Mouse (Mus musculus) forebrain, embryonic 16.5 days (tissue): ENCODE results near the gene Dusp5. TPM values are rescaled to one million over a fixed set of nuclear protein-coding genes. Genes with fewer than 3 reads are reported as not detected.

Source experiments
- ATAC-seq: fragments of 200-750 bp; cut with Nextera tagmentation; 2 replicates; pipeline ENCODE4 v1.8.0; 2017; ENCODE audit warnings: mild to moderate bottlenecking, moderate library complexity
- H3K27ac ChIP-seq: fragments of 300-500 bp; sonication (generic); 2 replicates; pipeline ENCODE4 v1.5.1; 2014; ENCODE audit warnings: low read length, control low read depth
- H3K27me3 ChIP-seq: fragments of 300-500 bp; sonication (generic); replicated peaks from 2 replicates; pipeline ENCODE4 v1.6.1; 2014; ENCODE audit warnings: low read length; ENCODE audit not compliant: control insufficient read depth, insufficient read depth
- H3K36me3 ChIP-seq: fragments of 300-500 bp; sonication (generic); 2 replicates; pipeline ENCODE4 v1.6.1; 2014; ENCODE audit not compliant: control insufficient read depth, insufficient read depth
- H3K4me1 ChIP-seq: fragments of 300-500 bp; sonication (generic); replicated peaks from 2 replicates; pipeline ENCODE4 v1.6.1; 2014; ENCODE audit warnings: low read length; ENCODE audit not compliant: control insufficient read depth, insufficient read depth
- H3K4me2 ChIP-seq: fragments of 300-500 bp; sonication (generic); 2 replicates; pipeline ENCODE4 v1.6.1; 2014; ENCODE audit warnings: mild to moderate bottlenecking, low read length, control low read depth
- H3K4me3 ChIP-seq: fragments of 300-500 bp; sonication (generic); replicated peaks from 2 replicates; pipeline ENCODE4 v1.5.1; 2014; ENCODE audit warnings: mild to moderate bottlenecking, low read length, control low read depth
- H3K9ac ChIP-seq: fragments of 300-500 bp; sonication (generic); replicated peaks from 2 replicates; pipeline ENCODE4 v1.6.1; 2014; ENCODE audit warnings: low read depth, low read length, control low read depth
- H3K9me3 ChIP-seq: fragments of 300-500 bp; sonication (generic); 2 replicates; pipeline ENCODE4 v1.6.1; 2016; ENCODE audit warnings: low read length; ENCODE audit not compliant: control insufficient read depth
- WGBS: fragments of 180-500 bp; shearing (Covaris S2); extraction: QIAGEN DNeasy Blood & Tissue Kit; methylation state at CpG from one replicate; pipeline ENCODE4 v1.1.7; 2014; 5-methylcytosine and 5-hydroxymethylcytosine counted together
- polyA plus RNA-seq: library from polyadenylated mRNA; unstranded; fragments of >200 nt; fragmentation: Nextera tagmentation; extraction: Ambion mirVana; gene quantifications from 2 replicates; pipeline ENCODE4 v1.2.1, GENCODE M21; 2015

The Dusp5 gene
- polyA plus RNA-seq, 1 experiment from 2014 or later = 3.9 TPM

DNA sequence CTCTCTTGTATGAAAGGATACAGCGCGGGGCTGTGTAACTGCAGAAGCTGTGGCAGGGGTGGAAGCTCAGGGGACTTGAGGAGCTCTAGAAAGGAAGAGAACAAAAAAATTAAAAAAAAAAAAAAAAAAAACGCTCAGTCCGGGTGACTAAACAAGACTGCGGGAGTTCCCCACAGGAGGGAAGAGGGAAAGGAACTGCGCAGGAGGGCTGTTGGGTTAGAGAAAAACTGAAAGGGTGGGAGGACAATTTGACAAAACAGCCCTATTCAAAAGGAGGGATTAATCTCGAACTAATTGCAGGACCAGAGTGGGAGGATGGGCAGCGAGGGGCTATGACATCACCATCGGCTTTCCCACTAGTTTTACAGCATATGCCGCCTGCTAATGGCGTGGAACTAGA lies 39.0 kb downstream of the Dusp5 start:
- ATAC-seq = peak; percentile 62
- peak overlapping the region; percentile 18 for H3K4me2 ChIP-seq
- 5% methylated on average over 10 of the region's 11 CpGs for WGBS

GRCm38 (mm10) chr19:53568553-53568952 lies 39.6 kb downstream of the Dusp5 start:
- Histone ChIP-seq H3K27ac (no peak overlapping the region), H3K4me2 (no peak overlapping the region), H3K4me3 (no peak overlapping the region), H3K9ac (no peak overlapping the region), H3K9me3 (no peaks in the 10 kb centered on the region), H3K36me3 (no peaks in the 10 kb centered on the region), H3K4me1 (peaks cover 2% of the 10 kb centered on the region; the same call in 1 of the 2 replicates), H3K27me3 (no peaks in the 10 kb centered on the region)
- WGBS = 66% methylated on average over 3 of the region's 3 CpGs
- ATAC-seq = no peak

More for the DNA sequence above, 39.0 kb downstream of the Dusp5 start:
- H3K4me3 ChIP-seq = no peak overlapping the region
- no peaks in the 10 kb centered on the region for H3K27me3 ChIP-seq
- no peaks in the 10 kb centered on the region for H3K36me3 ChIP-seq
- no peak overlapping the region for H3K9ac ChIP-seq
- H3K27ac ChIP-seq = no peak overlapping the region
- no peaks in the 10 kb centered on the region for H3K9me3 ChIP-seq
- H3K4me1 ChIP-seq = peaks cover 2% of the 10 kb centered on the region; the same call in 1 of the 2 replicates

GRCm38 (mm10) chr19:53571056-53571455 lies 42.1 kb downstream of the Dusp5 start:
- H3K9ac ChIP-seq = no peak overlapping the region
- WGBS = 93% methylated on average over 4 of the region's 4 CpGs
- no peaks in the 10 kb centered on the region for H3K27me3 ChIP-seq
- H3K36me3 ChIP-seq = no peaks in the 10 kb centered on the region
- H3K4me1 ChIP-seq = peaks cover 2% of the 10 kb centered on the region; the same call in 1 of the 2 replicates
- no peak overlapping the region for H3K4me2 ChIP-seq
- H3K27ac ChIP-seq = no peak overlapping the region
- ATAC-seq = no peak
- no peaks in the 10 kb centered on the region for H3K9me3 ChIP-seq
- H3K4me3 ChIP-seq = no peak overlapping the region

- Histone ChIP-seq H3K4me2 (no peak overlapping the region), H3K36me3 (no peaks in the 10 kb centered on the region), H3K4me3 (no peak overlapping the region), H3K27ac (no peak overlapping the region), H3K9me3 (no peaks in the 10 kb centered on the region), H3K4me1 (peaks cover 2% of the 10 kb centered on the region; the same call in 1 of the 2 replicates), H3K9ac (no peak overlapping the region), H3K27me3 (no peaks in the 10 kb centered on the region)
- WGBS = 88% methylated on average over 18 of the region's 18 CpGs
- no peak for ATAC-seq
Measured at GRCm38 (mm10) chr19:53571501-53572428, 42.9 kb downstream of the Dusp5 start.

DNA sequence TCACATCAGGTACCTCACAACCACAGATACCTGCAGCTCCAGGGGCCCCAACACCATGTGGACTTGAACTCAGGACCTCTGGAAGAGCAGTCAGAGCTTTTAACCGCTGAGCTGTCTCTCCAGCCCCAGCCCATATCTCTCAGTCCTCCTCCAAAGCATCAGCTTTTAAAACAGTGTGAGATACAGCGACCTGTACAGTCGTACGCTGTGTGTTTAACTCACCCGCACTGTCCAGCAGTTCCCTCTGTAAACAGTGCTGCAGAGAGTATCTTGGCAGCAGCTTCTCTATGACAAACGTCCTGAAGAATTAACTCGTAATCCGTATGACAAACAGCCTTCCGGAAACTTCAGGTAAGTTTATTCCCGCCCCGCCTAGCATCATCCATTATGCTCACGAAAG lies 43.7 kb downstream of the Dusp5 start:
- no peak for ATAC-seq
- no peak overlapping the region for H3K4me2 ChIP-seq
- WGBS = 85% methylated on average over 12 of the region's 12 CpGs
- H3K4me3 ChIP-seq = no peak overlapping the region
- no peak overlapping the region for H3K9ac ChIP-seq
- H3K27ac ChIP-seq = no peak overlapping the region
- no peaks in the 10 kb centered on the region for H3K27me3 ChIP-seq
- peaks cover 2% of the 10 kb centered on the region; the same call in 1 of the 2 replicates for H3K4me1 ChIP-seq
- H3K36me3 ChIP-seq = no peaks in the 10 kb centered on the region
- H3K9me3 ChIP-seq = no peaks in the 10 kb centered on the region

GRCm38 (mm10) chr19:53573151-53573550 lies 44.2 kb downstream of the Dusp5 start:
- Histone ChIP-seq H3K4me1 (no peaks in the 10 kb centered on the region), H3K27me3 (no peaks in the 10 kb centered on the region), H3K9ac (no peak overlapping the region), H3K36me3 (no peaks in the 10 kb centered on the region), H3K4me2 (no peak overlapping the region), H3K27ac (no peak overlapping the region), H3K9me3 (no peaks in the 10 kb centered on the region), H3K4me3 (no peak overlapping the region)
- 75% methylated on average over 3 of the region's 3 CpGs for WGBS
- ATAC-seq = no peak

DNA sequence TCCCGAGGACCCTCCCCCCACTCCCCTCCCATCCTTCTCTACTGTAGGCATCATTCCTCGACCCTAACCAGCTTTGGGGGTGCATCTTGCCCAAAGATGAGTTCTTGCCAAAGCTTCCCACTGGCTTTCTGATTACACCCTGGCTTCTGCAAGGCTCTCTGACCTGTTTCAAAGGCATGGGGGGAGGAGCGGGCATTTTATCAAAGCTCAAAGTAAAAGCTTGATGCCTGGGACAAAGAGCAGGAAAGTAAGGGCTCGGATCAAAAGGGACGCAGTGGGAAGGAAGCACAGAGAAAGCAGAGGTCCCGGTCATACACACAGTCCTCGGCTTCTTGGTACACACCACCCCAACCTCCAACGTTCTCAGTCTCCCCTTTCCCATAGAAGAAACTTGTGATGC lies 45.2 kb downstream of the Dusp5 start:
- WGBS = 31% methylated on average over 8 of the region's 8 CpGs
- H3K27me3 ChIP-seq = no peaks in the 10 kb centered on the region

DNA sequence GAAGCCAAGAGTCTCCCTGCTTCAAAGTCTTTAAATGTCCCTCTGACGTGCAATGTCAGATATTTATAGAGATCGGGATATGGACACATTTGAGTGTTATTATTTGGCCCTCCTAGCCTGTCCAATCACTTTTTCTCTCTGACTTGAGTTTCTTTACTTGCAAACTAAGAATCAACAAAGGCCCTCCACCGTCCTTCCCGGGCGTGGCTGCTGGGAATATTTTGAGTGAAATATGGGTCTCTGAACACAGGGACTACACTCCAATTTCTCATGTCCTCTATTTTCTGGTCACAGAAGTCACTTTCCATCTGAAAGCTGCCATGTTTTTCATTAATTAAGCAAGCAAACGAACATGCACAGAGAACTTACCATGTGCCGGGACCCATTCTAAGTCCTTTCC lies 45.6 kb downstream of the Dusp5 start:
- Histone ChIP-seq H3K4me3 (no peak overlapping the region), H3K27ac (no peak overlapping the region), H3K4me2 (no peak overlapping the region), H3K27me3 (no peaks in the 10 kb centered on the region), H3K9me3 (no peaks in the 10 kb centered on the region), H3K4me1 (peaks cover 2% of the 10 kb centered on the region; the same call in 1 of the 2 replicates), H3K36me3 (no peaks in the 10 kb centered on the region), H3K9ac (no peak overlapping the region)
- 88% methylated on average over 7 of the region's 7 CpGs for WGBS
- ATAC-seq = no peak

More for the DNA sequence above, 45.2 kb downstream of the Dusp5 start:
- no peak overlapping the region for H3K4me2 ChIP-seq
- ATAC-seq = no peak
- H3K36me3 ChIP-seq = no peaks in the 10 kb centered on the region
- peaks cover 2% of the 10 kb centered on the region; the same call in 1 of the 2 replicates for H3K4me1 ChIP-seq
- no peak overlapping the region for H3K9ac ChIP-seq
- H3K9me3 ChIP-seq = no peaks in the 10 kb centered on the region
- no peak overlapping the region for H3K4me3 ChIP-seq
- no peak overlapping the region for H3K27ac ChIP-seq

DNA sequence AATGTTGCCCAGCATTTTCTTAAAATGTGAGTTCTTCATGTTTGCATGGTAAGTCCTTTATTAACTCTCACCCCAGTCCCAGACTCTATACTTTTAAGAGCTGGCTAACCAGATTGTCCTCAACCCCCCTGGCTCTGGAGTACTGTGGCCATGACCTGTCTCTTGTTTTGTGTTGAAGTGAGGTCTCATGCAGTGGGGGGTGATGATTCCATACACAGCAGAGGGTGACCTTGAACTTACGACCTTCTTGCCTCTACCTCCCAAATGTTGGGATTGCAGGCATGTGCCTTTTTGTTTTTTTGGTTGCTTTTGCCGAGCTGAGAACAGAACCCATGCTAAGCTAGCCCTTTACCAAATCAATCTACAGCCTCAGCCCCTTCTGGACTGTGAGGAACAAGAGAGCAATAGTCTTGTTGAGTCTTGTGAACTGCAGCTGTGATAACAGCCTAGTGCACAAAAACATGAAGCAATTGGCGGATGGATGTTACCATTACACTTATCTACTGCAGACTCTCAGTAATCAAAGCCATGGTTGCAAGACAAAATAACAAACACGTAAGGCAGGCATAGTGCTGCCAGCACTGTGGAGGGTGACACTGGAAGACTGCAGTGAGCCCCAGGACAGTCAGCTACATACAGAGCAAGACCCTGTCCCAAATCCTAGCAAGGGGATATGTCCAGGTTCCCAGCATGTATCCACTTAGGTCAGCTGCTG lies 46.5 kb downstream of the Dusp5 start:
- Histone ChIP-seq H3K27me3 (no peaks in the 10 kb centered on the region), H3K9me3 (no peaks in the 10 kb centered on the region), H3K9ac (no peak overlapping the region), H3K36me3 (no peaks in the 10 kb centered on the region), H3K27ac (no peak overlapping the region), H3K4me2 (no peak overlapping the region), H3K4me3 (no peak overlapping the region), H3K4me1 (peaks cover 2% of the 10 kb centered on the region; the same call in 1 of the 2 replicates)
- WGBS = 81% methylated on average over 4 of the region's 4 CpGs
- ATAC-seq = no peak
